Mouse (Mus musculus): ENCODE data around the gene Celf2. TPM values are rescaled to one million over a fixed set of nuclear protein-coding genes. Genes with fewer than 3 reads are reported as not detected.
"Not testable (repeated sequence)": the region's sequence is repeated elsewhere in the genome, so short reads cannot be mapped to it uniquely, and the experiment has no call there.

Gene Celf2
- polyA plus RNA-seq, 1 experiment from 2014 or later, result 60.7 TPM

- Histone ChIP-seq H3K4me3 (no peak overlapping the region), H3K4me1 (no peaks in the 10 kb centered on the region), H3K36me3 (0 out of 2 replicates have a peak, but pooled peaks cover 3% of the 10 kb centered on the region), H3K27ac (no peak overlapping the region), H3K9ac (no peak overlapping the region), H3K27me3 (no peaks in the 10 kb centered on the region), H3K4me2 (no peak overlapping the region), H3K9me3 (no peaks in the 10 kb centered on the region)
- WGBS, result 79% methylated on average over 4 of the region's 4 CpGs
- ATAC-seq (ENCODE audit: insufficient number of reproducible peaks, low FRiP score, low TSS enrichment, low read depth), result no peak
These were observed 907.2 kb downstream of the Celf2 start for GRCm38 (mm10) chr2:6602163-6602562.

DNA sequence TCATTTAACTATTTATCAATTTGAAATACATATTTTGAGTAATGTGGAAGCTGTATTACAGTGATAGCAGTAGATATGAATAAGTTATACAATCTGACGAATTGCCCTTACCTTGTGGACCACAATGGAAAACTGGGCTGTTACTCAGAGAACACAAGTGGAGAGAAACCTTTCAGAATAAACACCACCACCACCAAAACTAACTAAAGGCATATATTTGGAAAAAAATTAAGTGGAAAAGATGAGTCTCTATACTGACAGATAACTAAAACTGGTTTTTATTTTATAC lies 910.5 kb downstream of the Celf2 start:
- Histone ChIP-seq H3K27ac (no peak overlapping the region), H3K9ac (no peak overlapping the region), H3K4me1 (peaks cover 6% of the 10 kb centered on the region; the same call in 1 of the 2 replicates), H3K27me3 (no peaks in the 10 kb centered on the region), H3K4me3 (no peak overlapping the region), H3K36me3 (0 out of 2 replicates have a peak, but pooled peaks cover 3% of the 10 kb centered on the region), H3K4me2 (no peak overlapping the region), H3K9me3 (no peaks in the 10 kb centered on the region)
- WGBS, result 93% methylated on average over 1 of the region's 1 CpGs
- no peak for ATAC-seq (ENCODE audit: insufficient number of reproducible peaks, low FRiP score, low TSS enrichment, low read depth)

- 0 out of 2 replicates have a peak, but pooled peaks cover 3% of the 10 kb centered on the region for H3K36me3 ChIP-seq
- H3K27me3 ChIP-seq, result no peaks in the 10 kb centered on the region
- no peak overlapping the region for H3K27ac ChIP-seq
- H3K9me3 ChIP-seq, result no peaks in the 10 kb centered on the region
- H3K4me1 ChIP-seq, result peaks cover 7% of the 10 kb centered on the region; the same call in 1 of the 2 replicates
- no peak overlapping the region for H3K4me3 ChIP-seq
- no peak for ATAC-seq (ENCODE audit: insufficient number of reproducible peaks, low FRiP score, low TSS enrichment, low read depth)
- no peak overlapping the region for H3K9ac ChIP-seq
- no peak overlapping the region for H3K4me2 ChIP-seq
- 73% methylated on average over 8 of the region's 8 CpGs for WGBS
These were observed 911.1 kb downstream of the Celf2 start for GRCm38 (mm10) chr2:6598124-6598878.

DNA sequence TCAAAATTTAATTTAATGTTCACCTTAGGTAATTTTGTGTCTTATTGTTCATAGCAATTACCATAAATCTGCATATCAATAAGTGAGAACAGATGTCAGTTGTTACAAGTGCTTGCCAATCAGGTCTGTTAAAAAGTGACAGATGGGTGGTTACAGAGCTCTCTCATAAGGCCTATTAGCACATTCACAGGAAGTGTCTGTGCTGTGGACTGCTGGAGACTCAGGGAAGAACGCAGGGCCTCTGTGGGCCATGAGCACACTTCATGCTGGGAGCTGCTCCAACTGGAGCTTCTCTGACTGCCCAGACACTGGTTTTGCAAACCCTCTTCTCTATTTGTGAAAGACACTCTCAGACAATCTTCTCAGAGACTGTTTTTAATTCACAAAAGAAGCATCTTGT lies 914.6 kb downstream of the Celf2 start:
- Histone ChIP-seq H3K27ac (no peak overlapping the region), H3K4me2 (no peak overlapping the region), H3K36me3 (0 out of 2 replicates have a peak, but pooled peaks cover 5% of the 10 kb centered on the region), H3K9me3 (no peaks in the 10 kb centered on the region), H3K4me3 (no peak overlapping the region), H3K27me3 (no peaks in the 10 kb centered on the region), H3K4me1 (peaks cover 7% of the 10 kb centered on the region; the same call in 1 of the 2 replicates), H3K9ac (no peak overlapping the region)
- WGBS, result 19% methylated on average over 1 of the region's 1 CpGs
- ATAC-seq (ENCODE audit: insufficient number of reproducible peaks, low FRiP score, low TSS enrichment, low read depth), result no peak

DNA sequence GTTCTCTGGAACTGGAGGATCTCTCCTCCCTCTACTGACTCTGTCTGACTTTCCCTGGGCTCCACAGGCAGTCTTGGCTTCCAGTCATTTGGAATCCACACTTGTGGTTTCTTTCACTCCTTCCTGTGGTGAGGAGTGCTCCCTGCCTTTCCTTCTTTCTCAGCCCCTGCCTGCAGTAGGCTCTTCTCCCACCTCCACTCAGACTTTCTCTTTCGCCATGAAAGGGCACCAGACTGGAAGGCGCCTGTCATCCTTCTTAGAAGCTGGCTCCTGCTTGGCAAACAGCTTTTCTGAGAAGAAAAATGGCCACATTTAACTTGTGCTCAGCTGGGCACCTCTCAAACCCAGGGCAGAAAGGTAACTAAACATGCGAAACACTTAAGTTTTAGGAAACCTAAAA lies 915.2 kb downstream of the Celf2 start:
- WGBS, result 57% methylated on average over 3 of the region's 3 CpGs
- Histone ChIP-seq H3K36me3 (0 out of 2 replicates have a peak, but pooled peaks cover 5% of the 10 kb centered on the region), H3K4me1 (peaks cover 7% of the 10 kb centered on the region; the same call in 1 of the 2 replicates), H3K9me3 (no peaks in the 10 kb centered on the region), H3K4me2 (no peak overlapping the region), H3K27me3 (no peaks in the 10 kb centered on the region), H3K27ac (no peak overlapping the region), H3K4me3 (no peak overlapping the region), H3K9ac (no peak overlapping the region)
- ATAC-seq (ENCODE audit: insufficient number of reproducible peaks, low FRiP score, low TSS enrichment, low read depth), result no peak

GRCm38 (mm10) chr2:6593739-6594138 lies 915.6 kb downstream of the Celf2 start:
- Histone ChIP-seq H3K36me3 (0 out of 2 replicates have a peak, but pooled peaks cover 5% of the 10 kb centered on the region), H3K4me1 (peaks cover 7% of the 10 kb centered on the region; the same call in 1 of the 2 replicates), H3K4me2 (no peak overlapping the region), H3K27ac (no peak overlapping the region), H3K9ac (no peak overlapping the region), H3K4me3 (no peak overlapping the region), H3K9me3 (no peaks in the 10 kb centered on the region), H3K27me3 (no peaks in the 10 kb centered on the region)
- WGBS, result 66% methylated on average over 14 of the region's 14 CpGs
- ATAC-seq (ENCODE audit: insufficient number of reproducible peaks, low FRiP score, low TSS enrichment, low read depth), result no peak

GRCm38 (mm10) chr2:6586122-6586681 lies 923.2 kb downstream of the Celf2 start:
- 85% methylated on average over 10 of the region's 10 CpGs for WGBS
- H3K27me3 ChIP-seq, result no peaks in the 10 kb centered on the region

GRCm38 (mm10) chr2:6585069-6585754 lies 924.2 kb downstream of the Celf2 start:
- Histone ChIP-seq H3K4me2 (no peak overlapping the region), H3K36me3 (no peaks in the 10 kb centered on the region; the same call in 1 of the 2 replicates), H3K27me3 (no peaks in the 10 kb centered on the region), H3K9me3 (no peaks in the 10 kb centered on the region), H3K9ac (no peak overlapping the region), H3K27ac (no peak overlapping the region), H3K4me3 (no peak overlapping the region), H3K4me1 (no peaks in the 10 kb centered on the region)
- ATAC-seq (ENCODE audit: insufficient number of reproducible peaks, low FRiP score, low TSS enrichment, low read depth), result no peak
- WGBS, result 64% methylated on average over 7 of the region's 7 CpGs

More at GRCm38 (mm10) chr2:6586122-6586681, 923.2 kb downstream of the Celf2 start:
- no peak for ATAC-seq (ENCODE audit: insufficient number of reproducible peaks, low FRiP score, low TSS enrichment, low read depth)
- H3K27ac ChIP-seq, result no peak overlapping the region
- H3K4me2 ChIP-seq, result no peak overlapping the region
- H3K9me3 ChIP-seq, result no peaks in the 10 kb centered on the region
- no peak overlapping the region for H3K9ac ChIP-seq
- no peaks in the 10 kb centered on the region for H3K4me1 ChIP-seq
- H3K4me3 ChIP-seq, result no peak overlapping the region
- no peaks in the 10 kb centered on the region; the same call in 1 of the 2 replicates for H3K36me3 ChIP-seq

- Histone ChIP-seq H3K4me1 (no peaks in the 10 kb centered on the region), H3K9ac (no peak overlapping the region), H3K4me3 (no peak overlapping the region), H3K27ac (no peak overlapping the region), H3K9me3 (no peaks in the 10 kb centered on the region), H3K36me3 (no peaks in the 10 kb centered on the region; the same call in 1 of the 2 replicates), H3K4me2 (no peak overlapping the region), H3K27me3 (no peaks in the 10 kb centered on the region)
- no peak for ATAC-seq (ENCODE audit: insufficient number of reproducible peaks, low FRiP score, low TSS enrichment, low read depth)
These were observed 926.7 kb downstream of the Celf2 start for GRCm38 (mm10) chr2:6582711-6583110.

- Histone ChIP-seq H3K4me3 (no peak overlapping the region), H3K9me3 (no peaks in the 10 kb centered on the region), H3K9ac (no peak overlapping the region), H3K27me3 (no peaks in the 10 kb centered on the region), H3K4me1 (no peaks in the 10 kb centered on the region), H3K4me2 (no peak overlapping the region), H3K27ac (no peak overlapping the region), H3K36me3 (no peaks in the 10 kb centered on the region)
- WGBS, result 61% methylated on average over 5 of the region's 5 CpGs
- ATAC-seq (ENCODE audit: insufficient number of reproducible peaks, low FRiP score, low TSS enrichment, low read depth), result no peak
These were observed 929.3 kb downstream of the Celf2 start for GRCm38 (mm10) chr2:6580066-6580465.

DNA sequence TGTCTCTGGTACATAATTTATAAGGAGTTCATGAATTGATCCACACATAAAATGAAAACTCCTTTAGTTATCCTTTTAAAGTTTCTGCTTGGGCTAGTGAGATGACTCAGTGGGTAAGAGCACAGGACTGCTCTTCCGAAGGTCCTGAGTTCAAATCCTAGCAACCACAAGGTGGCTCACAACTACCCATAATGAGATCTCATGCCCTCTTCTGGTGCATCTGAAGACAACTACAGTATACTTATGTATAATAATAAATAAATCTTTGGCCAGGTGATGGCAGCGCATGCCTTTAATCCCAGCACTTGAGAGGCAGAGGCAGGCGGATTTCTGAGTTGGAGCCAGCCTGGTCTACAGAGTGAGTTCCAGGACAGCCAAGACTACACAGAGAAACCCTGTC lies 934.0 kb downstream of the Celf2 start:
- not testable (repeated sequence) for H3K9me3 ChIP-seq; H3K4me2 ChIP-seq; H3K27me3 ChIP-seq; H3K4me1 ChIP-seq; H3K27ac ChIP-seq; H3K36me3 ChIP-seq; H3K9ac ChIP-seq; ATAC-seq (ENCODE audit: insufficient number of reproducible peaks, low FRiP score, low TSS enrichment, low read depth); H3K4me3 ChIP-seq
- WGBS, result 93% methylated on average over 3 of the region's 3 CpGs

GRCm38 (mm10) chr2:6573640-6574039 lies 935.7 kb downstream of the Celf2 start:
- no peak overlapping the region for H3K27ac ChIP-seq
- H3K27me3 ChIP-seq, result no peaks in the 10 kb centered on the region
- H3K4me1 ChIP-seq, result no peaks in the 10 kb centered on the region
- no peaks in the 10 kb centered on the region for H3K9me3 ChIP-seq
- H3K36me3 ChIP-seq, result no peaks in the 10 kb centered on the region
- H3K9ac ChIP-seq, result no peak overlapping the region
- WGBS, result 77% methylated on average over 2 of the region's 2 CpGs
- ATAC-seq (ENCODE audit: insufficient number of reproducible peaks, low FRiP score, low TSS enrichment, low read depth), result no peak
- no peak overlapping the region for H3K4me3 ChIP-seq
- H3K4me2 ChIP-seq, result no peak overlapping the region
